Mouse (Mus musculus) urinary bladder, adult 18-20 months (tissue): ENCODE measurements around the gene Abhd5.

Experiments used
- DNase-seq, 2 experiments: peaks; one replicate each; pipeline ENCODE4 v3.0.0; 2022; ENCODE audit warnings: low spot score in 2 of 2, mixed read lengths in 2 of 2

The Abhd5 gene

DNA sequence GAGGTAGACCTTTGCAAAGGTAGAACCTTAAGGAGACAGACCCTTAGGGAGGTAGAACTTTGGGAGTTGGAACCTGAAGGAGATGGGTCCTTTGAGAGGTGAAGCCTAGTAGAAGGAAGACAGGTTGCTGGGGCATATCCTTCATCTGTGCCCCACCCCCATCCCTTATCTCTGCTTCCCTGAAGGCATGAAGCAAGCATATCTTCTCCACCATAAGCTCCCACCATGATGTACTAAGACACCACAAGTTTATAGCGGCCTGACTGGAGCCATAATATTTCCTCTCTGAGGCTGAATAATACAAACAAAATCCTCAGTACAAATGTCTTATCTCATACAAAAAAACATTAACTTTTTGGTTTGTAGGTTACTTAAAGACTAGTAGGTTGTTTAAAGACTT is 3.5 kb upstream of the Abhd5 start:
- no peak for DNase-seq

DNA sequence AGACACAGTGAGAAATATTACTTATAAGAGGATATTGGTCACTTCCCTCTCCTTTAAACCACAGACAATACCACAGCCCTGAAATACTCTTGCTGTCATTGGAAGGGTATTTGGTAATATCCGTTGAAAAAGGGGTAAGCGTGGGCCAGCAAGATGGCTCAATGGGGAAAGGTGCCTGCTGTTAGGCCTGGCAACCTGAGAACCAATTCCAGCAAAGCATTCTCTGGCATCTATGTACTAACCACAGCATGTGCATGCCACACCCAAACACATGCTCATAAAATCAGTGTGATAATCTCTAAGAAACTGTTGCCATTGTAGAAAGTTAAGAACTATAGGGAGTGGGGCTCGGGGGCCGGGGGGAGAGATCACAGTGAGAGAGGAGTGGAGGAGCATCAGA is 2.1 kb upstream of the Abhd5 start:
- DNase-seq: no peak

DNA sequence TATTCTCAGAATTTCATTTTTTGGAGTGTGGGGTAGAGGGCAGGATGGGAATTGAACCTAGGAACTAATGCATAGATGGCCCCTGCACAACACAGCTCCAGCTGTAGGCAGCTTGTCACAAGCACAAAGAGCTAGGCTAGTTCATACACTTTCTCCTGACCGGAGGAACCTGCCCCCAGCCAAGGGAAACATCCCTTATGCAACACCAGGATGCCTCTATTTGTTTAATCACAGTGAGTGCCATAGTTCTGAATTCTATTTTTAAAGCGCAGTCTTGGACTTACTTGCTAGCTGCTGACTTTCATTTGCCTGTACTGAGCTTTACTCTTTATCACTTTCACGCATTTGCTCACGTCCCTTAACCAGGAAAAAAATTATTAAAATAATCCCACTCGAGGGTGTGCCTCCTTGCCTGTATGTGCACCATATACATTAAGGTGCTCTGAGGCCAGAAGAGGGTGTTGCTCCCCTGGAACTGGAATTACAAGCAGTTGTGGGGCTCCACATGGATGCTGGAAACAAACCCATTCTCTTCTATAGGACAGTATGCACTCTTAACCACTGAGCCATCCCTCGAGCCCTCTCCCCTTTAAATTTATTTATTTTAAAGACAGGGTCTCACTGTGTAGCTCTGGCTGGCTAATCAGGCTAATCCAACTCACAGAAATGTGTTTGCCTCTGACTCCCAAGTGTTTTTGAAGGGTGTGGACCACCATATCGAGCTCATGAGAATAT is 845 bp upstream of the Abhd5 start:
- no peak for DNase-seq

DNA sequence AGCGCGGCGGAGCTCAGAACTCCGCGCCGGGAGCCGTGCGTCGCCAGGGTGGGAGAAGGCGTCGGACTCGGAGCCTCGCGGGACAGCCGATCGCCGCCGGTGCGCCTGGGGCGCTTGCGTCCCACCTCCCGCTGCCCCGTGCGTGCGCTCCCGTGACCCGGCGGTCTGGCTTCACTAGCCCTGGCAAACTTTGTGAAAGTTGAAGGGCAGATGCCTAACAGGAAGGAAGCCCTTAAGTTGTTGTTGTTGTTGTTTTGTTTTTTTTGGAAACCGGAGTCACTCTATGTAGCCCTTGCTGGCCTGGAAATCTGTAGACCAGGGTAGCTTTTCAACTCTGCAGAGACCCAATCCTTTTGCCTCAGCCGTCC is 601 bp downstream of the Abhd5 start:
- DNase-seq: no peak

DNA sequence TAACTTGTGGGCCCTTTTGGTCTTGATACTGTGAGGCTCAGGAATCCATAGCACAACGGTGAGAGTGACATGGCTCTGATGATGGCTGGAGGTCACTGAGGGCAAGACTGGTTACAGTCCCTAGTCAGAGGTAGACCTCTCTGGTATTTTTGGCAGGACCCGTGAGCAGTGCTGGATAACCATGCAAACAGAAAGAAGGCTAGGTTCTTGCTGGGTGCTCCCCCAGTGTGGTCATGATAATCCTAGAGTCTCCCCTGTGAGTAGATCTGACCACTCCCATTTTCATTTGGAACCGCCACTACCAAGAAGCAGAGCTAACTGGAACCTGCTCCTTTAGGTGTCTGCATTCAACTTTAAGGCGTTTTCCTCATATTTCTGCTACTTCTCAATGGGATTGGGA is 1.5 kb downstream of the Abhd5 start:
- DNase-seq: no peak

DNA sequence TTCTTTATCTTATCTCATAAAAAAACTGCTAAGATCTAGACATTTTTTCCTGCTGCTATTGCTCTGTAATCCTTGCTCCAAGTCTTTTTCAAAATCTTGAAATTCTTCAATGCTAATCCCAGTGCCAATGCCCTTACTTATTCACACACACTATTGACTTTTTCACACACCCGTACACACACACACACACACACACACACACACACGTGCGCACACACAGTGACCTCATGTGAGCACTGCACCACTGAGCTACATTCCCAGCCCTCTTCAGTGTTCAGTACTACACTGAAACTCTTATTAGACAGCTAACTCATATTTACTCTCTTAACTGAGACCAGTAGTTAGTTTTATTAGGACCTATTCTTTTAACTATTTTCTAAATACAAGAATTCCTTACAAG is 2.8 kb downstream of the Abhd5 start:
- DNase-seq: no peak

DNA sequence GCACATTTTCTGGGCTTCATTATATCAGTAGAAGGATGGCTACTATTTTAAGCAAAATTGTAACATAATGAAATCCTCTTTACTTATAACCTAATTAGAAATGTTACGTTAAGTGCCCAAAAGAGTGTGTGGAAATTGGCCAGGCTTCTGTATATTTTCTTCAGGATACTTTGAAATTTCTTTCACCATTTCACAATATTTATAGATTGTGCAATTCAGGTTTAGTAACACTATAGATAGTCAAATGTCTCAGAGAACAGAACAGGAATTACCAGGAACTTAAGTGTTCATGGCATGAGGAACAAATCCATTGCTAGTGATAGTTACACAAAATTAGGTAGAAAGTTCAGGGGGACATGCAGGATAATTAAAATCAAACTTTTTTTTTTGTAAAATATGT is 5.7 kb downstream of the Abhd5 start:
- DNase-seq: no peak

DNA sequence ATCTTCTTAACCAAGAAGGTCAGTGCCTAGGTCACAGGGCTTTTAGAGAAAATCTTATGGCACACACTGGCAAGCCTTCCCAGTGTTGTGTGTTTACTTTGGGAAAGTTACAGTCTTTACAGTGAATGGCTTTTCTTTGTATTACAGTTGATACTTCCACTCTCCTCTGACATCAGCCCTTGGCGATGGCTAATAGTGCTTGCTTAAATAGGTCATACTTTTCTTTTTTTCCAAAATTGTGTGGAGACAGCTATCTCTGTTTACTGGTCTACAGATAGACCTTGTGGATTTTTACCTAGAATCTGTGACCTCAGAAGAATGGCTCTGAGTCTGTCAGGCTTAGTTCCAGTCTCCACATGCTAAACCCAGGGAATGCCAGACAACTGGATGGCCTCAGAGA is 6.2 kb downstream of the Abhd5 start:
- no peak for DNase-seq

DNA sequence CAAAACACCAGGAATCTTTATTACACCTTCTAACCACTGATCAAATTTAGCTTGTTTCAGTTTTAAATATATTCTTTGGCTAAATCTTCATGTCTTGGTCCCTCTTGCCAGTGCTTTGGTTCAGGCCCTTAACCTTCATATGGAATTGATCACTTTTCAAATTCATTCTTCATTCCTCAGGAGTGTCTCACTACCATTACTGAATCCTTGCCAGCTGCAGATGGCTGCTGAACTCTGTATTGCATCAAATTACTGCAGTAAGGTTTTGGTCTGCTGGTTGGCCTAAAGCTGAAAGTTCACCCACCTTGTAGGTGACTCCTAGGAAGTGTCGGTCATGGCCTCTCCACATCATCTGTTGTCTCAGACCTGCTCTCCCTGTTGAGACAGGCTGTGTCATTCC is 12.8 kb downstream of the Abhd5 start:
- DNase-seq: no peak

DNA sequence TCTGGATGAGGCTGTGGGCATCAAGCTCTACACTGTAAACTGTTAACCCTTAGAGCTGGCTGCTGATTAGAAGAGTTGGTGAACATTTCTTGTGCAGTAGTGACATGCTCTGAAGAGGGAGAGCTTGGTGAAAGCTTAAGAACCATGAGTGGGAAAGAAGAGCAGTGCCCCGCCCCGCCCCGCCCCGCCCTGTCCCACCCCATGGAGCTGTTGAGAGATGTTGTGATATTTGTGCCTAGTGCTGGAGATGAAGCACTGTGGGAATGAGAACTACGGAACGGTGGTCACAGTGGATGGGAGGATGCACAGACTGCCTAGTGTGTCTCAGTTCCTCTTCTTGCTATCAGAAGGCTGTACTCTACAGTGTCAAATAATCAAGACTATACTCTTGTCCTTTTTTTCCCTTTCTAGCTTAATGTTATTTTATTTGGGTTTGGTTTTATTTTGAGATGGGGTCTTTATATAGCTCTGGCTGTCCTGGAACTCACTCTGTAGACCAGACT is 18.9 kb downstream of the Abhd5 start:
- DNase-seq: no peak

DNA sequence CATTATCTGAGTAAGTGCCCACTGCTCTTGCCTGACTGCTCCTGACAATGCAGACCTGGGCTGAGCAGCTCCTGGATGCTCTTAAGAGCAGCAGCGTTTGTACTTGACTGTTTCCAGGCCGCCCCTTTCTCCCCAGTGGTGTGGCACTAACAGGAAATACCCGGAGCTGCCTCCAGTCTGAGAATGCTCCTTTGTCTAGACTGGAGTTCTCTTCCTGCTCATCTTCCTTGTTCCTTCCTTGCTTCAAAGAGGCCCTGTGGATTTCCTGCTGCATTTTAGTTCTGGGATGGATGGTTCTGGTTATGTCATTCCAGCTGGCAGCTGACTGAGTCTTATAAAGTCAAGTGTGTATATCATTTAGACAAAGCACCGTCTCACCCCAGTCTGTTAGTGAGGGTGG is 21.1 kb downstream of the Abhd5 start:
- DNase-seq: no peak

DNA sequence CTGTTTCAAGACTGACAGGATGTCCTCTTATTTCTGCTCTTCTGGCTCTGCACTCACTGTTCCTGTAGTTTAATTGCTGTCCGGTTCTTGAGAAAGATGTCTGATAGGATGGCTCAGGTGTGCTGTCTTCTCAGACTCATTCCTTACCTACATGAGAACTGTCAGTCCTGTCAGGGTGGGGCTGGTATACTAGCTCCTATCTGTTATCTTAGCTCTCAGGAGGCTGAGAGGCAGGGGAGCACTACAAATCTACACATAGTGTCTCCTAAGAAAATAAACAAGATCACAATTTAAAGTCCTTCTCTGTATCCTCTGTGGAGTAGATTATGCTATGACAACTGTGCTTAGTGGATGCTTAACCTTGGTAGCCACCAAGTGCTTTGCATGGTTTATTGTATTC is 21.6 kb downstream of the Abhd5 start:
- DNase-seq: no peak

DNA sequence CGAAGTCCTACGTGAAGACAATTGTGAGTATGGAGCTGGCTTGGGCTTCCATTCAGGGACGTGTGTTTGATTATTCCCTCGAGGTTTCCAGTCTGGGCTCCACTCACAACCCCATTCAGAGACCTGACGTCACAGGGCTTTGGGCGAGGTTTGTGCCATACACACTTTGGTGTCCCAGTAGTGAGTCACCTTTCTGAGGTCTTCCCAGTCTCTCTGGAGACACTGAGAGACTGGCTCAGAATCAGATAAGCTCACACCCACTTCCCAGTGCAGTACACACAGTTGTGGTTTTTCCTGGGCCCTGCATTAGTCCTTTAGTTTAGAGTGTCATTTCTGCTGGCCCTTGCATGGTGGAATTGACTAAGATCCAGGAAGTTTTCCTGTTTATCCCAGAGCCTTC is 27.6 kb downstream of the Abhd5 start:
- no peak for DNase-seq

DNA sequence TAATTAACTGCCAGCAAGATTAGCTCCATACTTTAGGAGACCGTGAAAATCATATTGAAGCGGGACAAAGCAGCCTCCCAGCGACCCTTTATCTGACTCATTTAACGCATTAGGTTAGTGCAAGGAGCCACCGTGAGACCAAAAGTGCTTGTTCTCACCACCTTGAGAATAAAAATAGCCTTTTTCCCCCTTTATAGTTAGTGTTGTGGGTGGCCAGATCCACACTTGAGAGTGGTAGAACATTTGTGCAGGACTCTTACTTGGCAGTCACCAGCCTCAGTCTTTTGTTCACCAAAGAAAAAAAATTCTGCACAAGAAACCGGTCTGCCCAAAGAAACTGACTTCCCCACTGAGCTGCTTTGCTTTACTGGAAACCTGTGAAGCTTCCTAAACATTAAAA is 29.6 kb downstream of the Abhd5 start:
- no peak for DNase-seq

DNA sequence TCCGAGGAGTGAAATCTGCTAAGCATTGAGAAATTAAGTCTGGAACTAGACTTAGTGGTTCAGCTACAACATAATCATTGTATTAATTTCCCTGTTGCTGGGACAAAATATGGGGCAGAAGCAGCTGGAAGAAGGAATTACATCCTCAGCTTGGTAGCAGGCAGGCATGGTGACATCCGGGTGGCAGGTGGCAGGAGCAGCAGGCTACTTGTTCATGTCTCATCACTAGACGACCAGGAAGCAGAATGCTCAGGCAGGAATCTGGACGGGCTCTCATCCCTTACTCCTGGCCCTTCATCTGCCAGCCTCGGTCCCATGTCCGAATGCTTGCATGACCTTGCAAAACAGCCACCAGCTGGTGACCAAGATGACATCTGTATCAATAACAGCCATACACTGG is 30.6 kb downstream of the Abhd5 start:
- no peak for DNase-seq

DNA sequence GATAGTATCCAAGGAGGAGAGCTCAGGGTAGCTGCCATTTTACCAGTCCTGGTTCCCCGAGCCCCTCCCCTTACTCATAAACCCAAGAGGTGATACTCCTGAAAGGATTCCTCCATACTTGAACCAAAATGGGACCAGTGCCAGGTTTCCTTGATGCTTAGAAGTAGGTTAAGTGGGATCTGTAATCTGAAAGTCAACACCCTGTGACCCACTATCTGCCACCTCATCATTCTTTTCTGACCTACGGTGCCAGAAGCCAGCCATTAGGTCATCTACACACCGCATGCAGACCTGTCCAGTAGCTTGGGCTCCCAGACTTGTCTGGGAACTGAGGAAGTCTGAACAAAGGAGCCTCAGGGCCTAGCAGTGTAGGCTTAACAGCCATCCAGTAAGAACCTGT is 34.6 kb downstream of the Abhd5 start:
- no peak for DNase-seq

DNA sequence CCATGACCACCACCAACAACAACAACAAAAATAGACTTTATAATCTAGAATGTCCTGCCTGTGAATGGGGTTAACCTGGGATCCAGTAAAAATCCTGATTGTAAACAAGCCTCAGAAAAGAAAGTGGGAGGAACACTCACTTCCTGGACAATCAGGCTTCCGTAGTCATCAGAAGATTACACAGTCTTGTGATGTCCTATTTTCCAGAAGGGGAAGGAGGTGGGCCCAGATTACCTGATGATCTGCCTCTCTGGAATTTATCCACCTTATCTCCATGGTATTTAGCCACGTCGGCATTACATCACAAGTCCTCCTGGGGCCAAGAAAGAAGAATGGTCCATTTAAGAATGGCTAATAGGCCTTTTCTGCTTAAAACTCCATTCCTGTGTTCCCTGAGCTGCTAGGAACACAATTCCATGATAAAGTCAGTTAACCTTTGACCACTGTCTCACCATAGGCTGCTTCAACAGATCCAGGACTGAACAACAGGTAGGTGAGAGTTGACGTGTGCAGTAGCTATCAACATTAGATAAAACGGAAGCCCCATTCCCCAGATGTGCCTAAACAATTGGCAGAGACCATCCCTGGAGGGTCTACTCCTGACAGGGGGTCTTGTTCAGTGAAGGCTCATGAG is 38.0 kb downstream of the Abhd5 start:
- DNase-seq: no peak

DNA sequence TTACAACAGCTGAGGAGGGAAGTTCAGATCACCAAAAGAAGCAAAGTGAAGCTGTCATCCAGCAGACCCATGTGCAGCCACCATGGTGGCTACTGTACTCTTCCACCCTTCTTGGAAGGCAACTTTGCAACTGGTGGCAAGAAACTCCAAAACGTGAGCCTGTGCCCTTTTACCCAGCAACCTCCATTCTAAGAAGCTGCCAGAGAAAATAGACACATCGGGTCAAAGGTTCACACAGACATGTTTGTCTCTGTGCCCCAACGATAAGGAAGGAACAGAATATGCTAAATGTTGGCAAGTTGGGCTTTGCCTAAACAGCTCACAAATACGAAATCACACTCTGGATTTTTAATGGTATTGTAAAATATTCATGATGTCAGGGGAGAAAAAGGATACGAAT is 44.4 kb downstream of the Abhd5 start:
- DNase-seq: no peak

DNA sequence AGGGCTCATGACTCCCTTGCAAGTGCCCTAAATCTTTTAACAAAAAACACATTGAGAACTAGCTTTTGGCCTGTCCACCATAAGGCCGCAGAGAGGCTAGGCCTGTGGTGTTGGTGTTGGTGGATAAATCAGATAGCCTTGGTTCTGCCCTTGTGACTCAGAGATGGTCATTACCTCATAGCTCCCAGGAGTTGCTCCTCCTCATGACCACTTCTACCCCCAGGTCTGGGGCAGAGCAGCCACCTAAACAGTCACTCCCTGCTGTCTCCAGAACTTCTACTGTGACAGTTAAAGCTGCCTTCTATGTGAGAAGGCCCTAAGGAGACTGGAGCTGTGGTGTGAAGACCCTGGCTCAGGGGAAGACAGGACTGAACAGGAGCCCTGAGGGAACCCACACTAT is 45.7 kb downstream of the Abhd5 start:
- no peak for DNase-seq

DNA sequence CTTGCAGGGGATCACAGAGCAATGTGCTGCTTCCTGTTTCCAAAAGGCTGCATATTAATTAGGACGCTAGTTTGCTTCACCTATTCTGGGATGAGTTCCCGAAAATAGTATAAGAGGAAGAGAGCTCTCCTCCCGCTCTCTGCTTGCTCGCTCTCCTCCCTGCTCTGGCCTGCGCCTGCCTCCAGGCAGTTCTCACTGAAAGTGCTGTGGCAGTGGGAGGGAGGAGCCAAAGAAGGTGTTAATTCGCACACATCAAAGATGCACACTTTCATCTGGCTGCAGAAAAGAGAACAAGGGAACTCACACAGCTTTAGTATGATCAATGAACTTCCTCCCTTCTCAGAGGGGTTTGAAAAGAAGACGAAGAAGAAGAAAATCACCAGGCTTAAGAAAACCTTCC is 47.3 kb downstream of the Abhd5 start:
- no peak for DNase-seq

DNA sequence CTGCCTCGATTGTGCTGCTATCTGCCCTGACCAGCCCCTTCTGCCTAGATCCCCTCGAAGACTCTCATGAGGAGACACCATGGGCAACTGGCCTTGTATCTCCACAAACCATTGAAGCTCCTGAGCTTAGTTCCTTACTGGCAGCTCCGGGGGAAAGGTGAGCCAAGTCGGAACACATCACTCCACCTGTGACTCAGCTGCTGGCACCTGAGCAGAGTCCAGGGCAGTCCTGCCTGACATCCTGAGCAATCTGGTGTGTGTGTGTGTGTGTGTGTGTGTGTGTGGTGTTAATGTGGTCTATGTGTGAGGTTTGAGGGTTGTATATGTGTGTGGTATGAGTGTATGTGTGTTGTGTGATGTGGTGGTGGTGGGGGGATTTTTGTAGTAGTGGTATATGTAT is 49.8 kb downstream of the Abhd5 start:
- peak; percentile 26 to 32 for DNase-seq

DNA sequence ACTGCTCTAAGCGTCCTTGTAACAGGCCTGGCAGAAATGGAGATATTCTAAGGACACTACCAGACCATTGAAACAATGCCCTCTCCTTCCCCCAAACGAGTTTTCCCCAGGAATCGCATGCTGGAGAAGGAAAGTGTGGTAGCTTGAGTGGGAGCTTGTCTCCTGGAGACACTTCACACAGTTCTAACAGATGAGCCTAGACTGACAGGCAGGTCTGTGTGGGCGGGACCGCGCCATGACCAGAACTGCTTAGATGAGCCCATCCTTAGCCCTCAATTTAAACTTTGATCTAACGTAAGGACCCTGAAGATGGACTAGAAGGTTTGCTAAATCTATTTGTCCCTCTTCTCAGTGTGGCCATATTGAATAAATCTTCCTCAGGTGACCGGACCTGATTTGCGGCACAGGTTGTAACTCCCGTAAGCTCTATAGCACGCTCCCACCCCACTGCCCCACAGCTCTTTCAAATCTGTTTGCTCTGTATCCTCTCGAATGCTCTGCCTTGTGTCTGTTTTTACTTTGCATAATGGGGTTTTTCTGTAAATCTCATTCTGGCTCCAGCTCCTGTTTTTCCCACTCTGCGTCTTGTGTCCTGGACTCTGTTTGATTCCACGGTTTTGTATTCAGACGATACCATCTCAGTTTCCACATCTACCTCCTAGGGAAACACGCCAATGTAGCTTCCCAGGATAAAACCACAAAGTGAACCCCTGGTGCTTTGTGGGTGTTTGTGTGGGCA is 59.2 kb downstream of the Abhd5 start:
- DNase-seq: no peak

DNA sequence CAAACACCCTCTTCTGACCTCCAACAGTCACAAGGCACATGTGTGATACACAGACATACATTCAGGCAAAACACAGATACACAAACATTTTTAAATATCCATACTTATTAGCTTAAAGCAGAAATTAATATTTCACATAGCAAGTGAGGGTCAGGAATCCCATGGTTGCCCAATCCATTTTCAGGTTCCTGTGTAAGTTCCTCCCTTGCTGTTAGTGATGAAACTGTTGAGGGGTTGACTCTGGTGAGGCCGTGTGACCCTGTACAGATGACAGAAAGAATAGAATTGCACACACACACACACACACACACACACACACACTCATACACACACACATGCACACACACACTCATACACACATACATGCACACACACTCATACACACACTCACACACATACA is 63.2 kb downstream of the Abhd5 start:
- DNase-seq: no peak
